Mouse (Mus musculus) liver, postnatal 0 days (tissue): ENCODE results near the gene Gm10974. TPM values are rescaled to one million over a fixed set of nuclear protein-coding genes. Genes with fewer than 3 reads are reported as not detected.

Experiments used
- ATAC-seq: fragments of 200-750 bp; cut with Nextera tagmentation; 2 replicates; pipeline ENCODE4 v1.8.0; 2017; ENCODE audit warnings: mild to moderate bottlenecking, moderate library complexity
- DNase-seq: peaks from one replicate; pipeline ENCODE4 v3.0.0-alpha.2; 2016
- H3K27ac ChIP-seq: fragments of 300-500 bp; sonication (generic); 2 replicates; pipeline ENCODE4 v1.5.1; 2014; ENCODE audit warnings: antibody characterized with exemption, moderate library complexity, mild to moderate bottlenecking, low read depth
- H3K27me3 ChIP-seq: fragments of 300-500 bp; sonication (generic); 2 replicates; pipeline ENCODE4 v1.6.1; 2014; ENCODE audit warnings: low read length, control low read depth, mixed read lengths; ENCODE audit not compliant: insufficient read depth
- H3K36me3 ChIP-seq: fragments of 300-500 bp; sonication (generic); replicated peaks from 2 replicates; pipeline ENCODE4 v1.6.1; 2014; ENCODE audit warnings: mild to moderate bottlenecking, control low read depth, low read length, moderate library complexity, mixed read lengths; ENCODE audit not compliant: insufficient read depth
- H3K4me1 ChIP-seq: fragments of 300-500 bp; sonication (generic); 2 replicates; pipeline ENCODE4 v1.6.1; 2014; ENCODE audit warnings: antibody characterized with exemption, mild to moderate bottlenecking, control low read depth; ENCODE audit not compliant: insufficient read depth
- H3K4me2 ChIP-seq: fragments of 300-500 bp; sonication (generic); 2 replicates; pipeline ENCODE4 v1.6.1; 2014; ENCODE audit warnings: low read depth, mild to moderate bottlenecking, low read length, moderate library complexity, mixed read lengths
- H3K4me3 ChIP-seq: fragments of 300-500 bp; sonication (generic); 2 replicates; pipeline ENCODE4 v1.5.1; 2014; ENCODE audit warnings: low read depth, low read length
- H3K9ac ChIP-seq: fragments of 300-500 bp; sonication (generic); replicated peaks from 2 replicates; pipeline ENCODE4 v1.6.1; 2014; ENCODE audit warnings: mild to moderate bottlenecking, moderate library complexity
- H3K9me3 ChIP-seq: fragments of 300-500 bp; sonication (generic); 2 replicates; pipeline ENCODE4 v1.6.1; 2016; ENCODE audit warnings: mild to moderate bottlenecking, control low read depth, low read length, mixed read lengths
- CTCF ChIP-seq: sonication (generic); IDR thresholded peaks from 2 replicates; pipeline ENCODE4 v1.5.1; 2016; ENCODE audit warnings: antibody characterized with exemption, low read depth
- EP300 ChIP-seq: IDR thresholded peaks from 2 replicates; pipeline ENCODE4 v1.6.1; 2016; ENCODE audit warnings: antibody characterized with exemption, low read depth, mild to moderate bottlenecking
- WGBS: fragments of 180-500 bp; shearing (Covaris S2); extraction: QIAGEN DNeasy Blood & Tissue Kit; methylation state at CpG from one replicate; pipeline ENCODE4 v1.1.7; 2014; ENCODE audit not compliant: insufficient replicate concordance; 5-methylcytosine and 5-hydroxymethylcytosine counted together
- polyA plus RNA-seq: library from polyadenylated mRNA; unstranded; fragments of >200 nt; fragmentation: Nextera tagmentation; extraction: Ambion mirVana; gene quantifications from 2 replicates; pipeline ENCODE4 v1.2.1, GENCODE M21; 2015

The Gm10974 gene
- polyA plus RNA-seq, 1 experiment from 2014 or later: not detected

DNA sequence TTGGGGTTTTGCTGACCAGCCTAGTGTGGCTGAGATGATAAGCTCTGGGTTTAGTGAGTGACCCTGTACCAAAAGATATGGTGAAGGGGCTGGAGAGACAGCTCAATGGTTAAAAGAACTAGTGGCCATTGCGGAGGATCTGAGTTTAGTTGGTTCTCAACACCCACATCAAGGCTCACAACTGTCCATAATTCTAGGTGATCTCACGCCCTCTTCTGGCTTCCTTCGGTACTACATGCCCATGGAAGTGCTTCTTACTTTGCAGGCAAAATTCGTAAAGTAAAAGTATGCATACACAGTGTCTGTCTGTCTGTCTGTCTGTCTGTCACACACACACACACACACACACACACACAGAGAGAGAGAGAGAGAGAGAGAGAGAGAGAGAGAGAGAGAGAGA lies 23.4 kb upstream of the Gm10974 start:
- ATAC-seq: peak; percentile 59
- Histone ChIP-seq H3K27me3 (no peaks in the 10 kb centered on the region), H3K4me3 (no peak overlapping the region), H3K9ac (no peak overlapping the region), H3K27ac (no peak overlapping the region), H3K9me3 (no peaks in the 10 kb centered on the region), H3K4me1 (peaks cover 6% of the 10 kb centered on the region; the same call in 1 of the 2 replicates), H3K36me3 (no peaks in the 10 kb centered on the region), H3K4me2 (no peak overlapping the region)
- 34% methylated on average over 4 of the region's 4 CpGs for WGBS
- TF ChIP-seq CTCF: peak; percentile 88
- no peak for TF ChIP-seq EP300
- peak; percentile 79 for DNase-seq

DNA sequence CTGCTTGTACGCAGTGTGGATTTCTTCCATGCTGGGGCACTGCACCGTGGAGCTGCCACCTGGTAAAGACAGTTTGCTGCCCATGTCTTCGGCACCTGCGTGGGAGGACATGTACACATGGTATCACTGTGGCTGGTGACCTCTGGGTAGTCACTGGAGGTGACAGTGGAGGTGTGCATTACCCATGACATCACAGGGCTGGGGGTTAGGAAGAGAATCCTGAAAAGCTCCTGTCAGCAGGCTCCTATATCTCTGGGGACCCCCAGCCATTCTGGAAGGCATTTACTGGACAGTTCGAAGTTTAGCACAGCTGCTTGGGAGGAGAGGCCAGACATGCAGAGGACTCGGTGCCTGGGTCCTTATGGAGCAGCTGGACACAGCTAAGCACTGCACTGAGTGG lies 22.9 kb upstream of the Gm10974 start:
- no peak overlapping the region for H3K9ac ChIP-seq
- H3K9me3 ChIP-seq: no peaks in the 10 kb centered on the region
- H3K27me3 ChIP-seq: no peaks in the 10 kb centered on the region
- DNase-seq (no peak), ATAC-seq (0 out of 2 replicates have a peak, but pooled peaks have one; percentile 40)
- no peaks in the 10 kb centered on the region for H3K36me3 ChIP-seq
- no peak overlapping the region for H3K4me2 ChIP-seq
- TF ChIP-seq CTCF (no peak), EP300 (no peak)
- 71% methylated on average over 6 of the region's 6 CpGs for WGBS
- no peak overlapping the region for H3K4me3 ChIP-seq
- H3K27ac ChIP-seq: no peak overlapping the region
- peaks cover 6% of the 10 kb centered on the region; the same call in 1 of the 2 replicates for H3K4me1 ChIP-seq

DNA sequence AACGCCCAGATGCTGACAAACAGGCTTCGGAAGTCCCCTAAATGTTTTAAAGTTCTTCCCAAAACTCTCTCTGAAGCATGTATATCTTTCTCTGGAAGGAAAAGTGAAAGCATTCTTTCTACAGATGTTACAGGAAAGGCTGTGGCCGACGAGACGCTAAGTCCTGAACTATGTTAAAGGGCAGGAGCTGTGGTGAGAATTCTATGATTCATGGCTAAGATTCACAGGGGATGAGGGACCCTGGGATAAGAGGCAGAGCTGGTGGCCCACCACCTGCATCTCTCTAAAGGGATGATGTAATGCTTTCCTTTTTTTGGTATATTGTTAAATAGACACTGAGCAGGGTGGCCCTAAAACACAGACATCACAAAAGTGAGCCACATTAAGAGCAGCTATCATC lies 22.4 kb upstream of the Gm10974 start:
- Histone ChIP-seq H3K4me1 (peaks cover 6% of the 10 kb centered on the region; the same call in 1 of the 2 replicates), H3K27me3 (no peaks in the 10 kb centered on the region), H3K9me3 (no peaks in the 10 kb centered on the region), H3K4me3 (no peak overlapping the region), H3K36me3 (no peaks in the 10 kb centered on the region), H3K27ac (no peak overlapping the region), H3K4me2 (no peak overlapping the region), H3K9ac (no peak overlapping the region)
- ATAC-seq: no peak
- no peak for TF ChIP-seq EP300
- no peak for TF ChIP-seq CTCF
- 78% methylated on average over 5 of the region's 5 CpGs for WGBS
- no peak for DNase-seq

DNA sequence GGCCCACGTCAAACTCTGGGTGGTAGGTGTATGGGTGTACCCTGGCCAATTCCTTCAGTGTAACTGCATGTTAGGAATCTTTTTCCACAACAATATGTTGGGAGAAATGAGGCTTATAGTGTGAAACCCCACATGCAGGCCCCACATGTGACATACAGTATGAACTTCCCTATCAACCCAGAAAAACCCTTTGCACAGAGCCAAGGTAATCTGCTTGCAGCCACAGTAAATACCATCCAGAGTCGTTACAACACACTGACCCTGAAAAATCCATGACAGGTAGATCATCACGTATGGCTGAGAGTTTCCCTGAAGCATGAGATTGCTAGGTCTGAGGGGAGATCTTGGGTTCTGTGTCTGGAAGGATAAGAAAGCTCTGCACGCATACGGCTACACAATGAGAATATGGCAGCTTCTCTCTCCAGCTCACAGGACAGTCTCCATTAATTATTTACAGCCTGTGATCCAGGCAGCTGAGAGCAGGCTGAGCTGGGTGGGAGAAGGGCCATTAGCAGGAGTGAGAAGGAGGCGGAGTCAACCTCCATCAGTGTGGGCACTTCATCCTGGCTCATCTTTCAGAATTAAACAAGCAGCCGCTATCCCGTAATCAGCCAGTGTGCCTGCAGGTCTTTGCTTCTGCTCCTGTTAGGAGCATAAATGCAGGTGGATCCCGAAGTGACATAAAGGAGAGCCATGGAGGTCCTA lies 18.6 kb upstream of the Gm10974 start:
- DNase-seq (no peak), ATAC-seq (peak; percentile 66)

DNA sequence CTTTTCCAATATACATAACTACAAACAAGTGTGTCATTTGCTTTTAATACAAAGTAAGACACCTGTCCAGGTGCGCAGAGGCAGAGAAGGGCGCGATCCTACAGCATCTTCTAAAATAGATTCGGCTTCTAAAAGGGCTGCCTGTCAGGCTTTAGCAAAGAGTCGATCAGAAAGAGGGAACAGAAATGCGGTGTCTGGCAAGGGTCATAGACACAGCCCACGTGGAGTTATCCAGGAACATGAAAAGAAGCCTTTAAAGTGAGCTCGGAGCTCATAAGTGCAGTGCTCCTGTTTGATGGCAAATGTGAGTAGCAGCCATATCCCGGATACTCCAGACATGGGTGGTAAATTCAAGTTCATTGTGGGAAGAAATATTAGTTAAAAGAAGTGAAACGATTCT lies 17.1 kb upstream of the Gm10974 start:
- H3K27me3 ChIP-seq: no peaks in the 10 kb centered on the region
- H3K4me3 ChIP-seq: no peak overlapping the region
- ATAC-seq: no peak
- no peaks in the 10 kb centered on the region for H3K9me3 ChIP-seq
- peaks cover 3% of the 10 kb centered on the region; the same call in 1 of the 2 replicates for H3K4me1 ChIP-seq
- WGBS: 82% methylated on average over 10 of the region's 10 CpGs
- no peak overlapping the region for H3K9ac ChIP-seq
- H3K36me3 ChIP-seq: no peaks in the 10 kb centered on the region
- TF ChIP-seq CTCF (no peak), EP300 (no peak)
- no peak overlapping the region for H3K27ac ChIP-seq
- no peak for DNase-seq
- H3K4me2 ChIP-seq: no peak overlapping the region

More for the DNA sequence above, 18.6 kb upstream of the Gm10974 start:
- H3K4me2 ChIP-seq: no peak overlapping the region; the same call in 1 of the 2 replicates
- H3K4me1 ChIP-seq: peaks cover 6% of the 10 kb centered on the region; the same call in 1 of the 2 replicates
- no peaks in the 10 kb centered on the region for H3K27me3 ChIP-seq
- no peak overlapping the region for H3K9ac ChIP-seq
- no peak overlapping the region for H3K4me3 ChIP-seq
- WGBS: 64% methylated on average over 9 of the region's 9 CpGs
- TF ChIP-seq EP300 (no peak), CTCF (no peak)
- no peak overlapping the region for H3K27ac ChIP-seq
- no peaks in the 10 kb centered on the region for H3K36me3 ChIP-seq
- H3K9me3 ChIP-seq: no peaks in the 10 kb centered on the region

DNA sequence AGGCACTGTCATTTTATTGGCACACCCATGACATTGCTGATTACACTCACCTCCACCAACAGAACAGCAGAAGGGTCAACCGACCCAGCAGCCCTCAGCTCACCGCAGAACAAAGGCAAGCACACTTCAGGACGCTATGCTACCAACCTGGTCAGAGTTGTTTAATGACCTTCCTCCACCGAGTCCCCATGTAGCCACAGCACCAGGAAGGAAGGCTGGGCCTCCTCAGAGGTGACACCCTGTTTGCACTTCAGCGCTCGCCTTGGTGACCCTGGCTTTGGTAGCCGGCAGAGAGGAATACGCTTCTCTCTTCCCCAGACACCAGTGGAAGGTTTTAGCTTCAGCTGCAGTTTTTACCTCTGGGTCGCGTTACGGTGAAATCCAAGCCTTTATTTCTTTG lies 16.0 kb upstream of the Gm10974 start:
- Histone ChIP-seq H3K27me3 (no peaks in the 10 kb centered on the region), H3K27ac (no peak overlapping the region), H3K4me1 (peaks cover 3% of the 10 kb centered on the region; the same call in 1 of the 2 replicates), H3K4me2 (no peak overlapping the region), H3K9me3 (no peaks in the 10 kb centered on the region), H3K9ac (no peak overlapping the region), H3K4me3 (no peak overlapping the region), H3K36me3 (no peaks in the 10 kb centered on the region)
- TF ChIP-seq EP300: no peak
- no peak for TF ChIP-seq CTCF
- ATAC-seq (no peak), DNase-seq (no peak)
- 75% methylated on average over 11 of the region's 11 CpGs for WGBS
